Mouse (Mus musculus): Measurements from ENCODE around the gene Cnn1. TPM values are rescaled to one million over a fixed set of nuclear protein-coding genes. Genes with fewer than 3 reads are reported as not detected.

The Cnn1 gene
- polyA plus RNA-seq (2012; rRNA removed), result 0.12 and 0.29 TPM in 2 replicates

DNA sequence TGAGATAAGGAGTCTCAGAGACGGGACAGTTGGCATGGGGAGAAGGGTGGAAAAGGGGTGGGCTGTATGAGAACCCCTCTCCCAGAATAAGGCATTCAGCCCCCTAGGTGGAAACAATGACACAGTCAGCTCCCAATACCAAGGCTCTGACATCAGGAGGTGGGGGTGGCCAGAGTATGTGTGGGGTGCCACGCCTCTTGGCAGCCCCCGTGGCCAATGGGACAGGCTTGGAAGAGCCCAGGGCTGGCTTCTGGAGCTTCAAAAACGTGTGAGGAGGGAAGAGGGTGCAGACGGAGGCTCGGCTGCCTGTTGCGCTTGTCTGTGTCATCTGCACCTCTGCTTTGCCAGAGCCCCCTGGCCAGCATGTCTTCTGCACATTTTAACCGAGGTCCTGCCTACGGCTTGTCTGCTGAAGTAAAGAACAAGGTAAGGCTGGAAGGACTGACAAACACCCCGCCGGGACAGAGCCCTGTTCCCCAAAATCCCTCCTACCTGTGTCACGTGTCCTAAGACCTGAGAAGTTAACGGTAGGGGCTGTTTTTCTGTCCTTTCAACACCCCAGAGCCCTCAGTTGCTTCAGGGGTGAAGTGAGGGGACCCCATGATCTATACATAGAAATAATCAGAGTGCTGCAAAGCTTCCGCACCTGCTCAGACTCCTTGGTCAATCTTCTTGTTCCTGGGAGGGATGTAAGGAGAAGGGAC is at the start of gene Cnn1:
Gene Cnn1 (plus strand): TSS at position 224 of the 704 bp plus-strand sequence.

GRCm38 (mm10) chr9:22051958-22052254 is 47.1 kb upstream of the Cnn1 start, which contains the start of gene Elavl3:
Elavl3 (minus strand) TSS chr9:22052023.

DNA sequence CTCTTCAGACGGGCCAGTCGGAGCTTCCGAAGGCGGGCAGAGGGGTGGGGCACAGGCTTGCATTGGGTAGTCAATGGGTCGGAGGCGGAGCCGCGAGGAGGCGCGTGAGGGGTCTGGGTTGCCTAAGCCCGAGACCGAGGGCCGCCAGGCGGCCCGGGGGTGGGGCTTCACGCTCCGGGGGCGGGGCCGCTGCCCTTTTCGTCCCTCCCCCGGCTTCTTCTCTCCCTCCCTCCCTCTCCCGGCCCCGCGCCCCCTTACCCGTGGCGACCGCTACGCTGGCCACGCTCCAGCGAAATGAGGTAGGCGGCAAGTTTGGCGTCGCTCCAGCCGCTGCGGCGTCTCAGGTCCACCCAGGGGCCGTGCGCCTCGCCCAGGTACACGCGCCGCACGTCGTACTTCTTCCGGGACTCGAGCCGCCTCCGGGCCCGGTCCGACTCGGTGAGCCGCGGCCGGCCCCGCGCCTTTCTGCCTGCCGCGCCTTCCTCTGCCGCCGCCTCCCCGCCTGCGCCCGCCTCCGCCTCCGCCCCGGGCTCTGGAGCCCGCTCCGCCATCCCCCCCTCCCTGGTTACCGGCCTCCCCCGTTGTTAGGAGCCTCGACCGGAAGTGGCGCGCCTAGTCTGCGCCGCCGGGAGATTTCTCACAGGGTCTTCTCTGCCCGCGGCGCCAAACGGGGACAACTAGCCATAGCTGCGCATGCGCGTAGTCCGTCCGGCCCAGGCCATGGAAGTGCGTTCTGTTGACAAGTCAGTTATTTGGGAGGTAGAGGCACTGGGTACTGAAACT is 28.0 kb upstream of the Cnn1 start, which contains the start of the genes Gm49318 and Zfp653:
Gene Gm49318 (minus strand): TSS at position 469 of the 783 bp plus-strand sequence.
Gene Zfp653 (minus strand): TSS at position 586 of the 783 bp plus-strand sequence.

GRCm38 (mm10) chr9:22085022-22085834 is 13.8 kb upstream of the Cnn1 start, which contains the start of gene Ecsit:
Ecsit (minus strand) TSS chr9:22085438.

GRCm38 (mm10) chr9:22116740-22117426 is 17.9 kb downstream of the Cnn1 start, which contains the start of gene Elof1:
Elof1 (minus strand) TSS chr9:22117172.

DNA sequence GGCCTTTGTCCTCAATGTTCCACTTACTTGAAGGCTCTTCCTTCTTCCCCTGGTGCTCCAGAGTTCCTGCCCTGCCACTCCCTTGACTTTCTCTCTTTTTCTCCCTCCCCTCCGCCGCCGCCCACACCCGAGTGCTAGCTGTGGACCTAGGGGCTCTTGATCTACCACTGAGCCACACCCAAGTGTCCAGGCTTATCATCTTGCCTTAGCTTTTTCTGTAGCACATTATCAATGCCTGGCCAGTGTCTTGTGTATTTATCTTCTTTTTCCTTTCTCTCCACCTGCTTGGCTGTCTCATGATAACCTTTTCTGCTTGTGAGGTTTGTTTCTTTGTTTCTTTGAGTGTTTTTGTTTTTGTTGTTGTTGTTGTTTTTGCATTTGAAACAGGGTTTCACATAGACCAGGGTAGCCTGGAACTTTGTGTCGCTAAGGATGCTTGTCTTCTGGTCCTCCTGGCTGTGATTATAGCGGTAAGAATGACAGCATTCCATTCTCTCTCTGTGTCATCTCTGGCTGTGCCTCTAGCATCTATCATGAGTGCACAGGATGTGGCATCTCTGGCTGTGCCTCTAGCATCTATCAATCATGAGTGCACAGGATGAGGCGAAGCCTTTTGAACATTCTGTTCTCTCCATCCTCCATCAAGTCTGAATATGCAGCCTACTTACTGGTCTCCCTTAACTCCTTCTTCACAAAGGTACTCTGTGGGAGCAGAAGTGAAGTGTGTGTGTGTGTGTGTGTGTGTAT is 36.8 kb downstream of the Cnn1 start, which contains the start of gene Acp5:
Gene Acp5 (minus strand): TSS at position 68 of the 747 bp plus-strand sequence.

GRCm38 (mm10) chr9:22156497-22157245 is 57.7 kb downstream of the Cnn1 start, which contains the start of gene Pigyl:
Pigyl (plus strand) TSS chr9:22156846.

Other genes with a start within 250 kb of the Cnn1 start
- 9.2 and 9.4 TPM in 2 replicates for gene Dock6, start 246.6 kb upstream of the Cnn1 start, polyA plus RNA-seq (2012; rRNA removed)
- gene Rab3d, start 181.0 kb upstream of the Cnn1 start, polyA plus RNA-seq (2012; rRNA removed), result 5.2 and 5.5 TPM in 2 replicates
- gene Ccdc159, start 171.7 kb upstream of the Cnn1 start, polyA plus RNA-seq (2012; rRNA removed), result 1.1 and 1.3 TPM in 2 replicates
- 31.9 and 38.6 TPM in 2 replicates for gene Tmem205, start 171.7 kb upstream of the Cnn1 start, polyA plus RNA-seq (2012; rRNA removed)
- 2.4 and 2.6 TPM in 2 replicates for gene Plppr2, start 162.2 kb upstream of the Cnn1 start, polyA plus RNA-seq (2012; rRNA removed)
- gene Swsap1, start 143.5 kb upstream of the Cnn1 start, polyA plus RNA-seq (2012; rRNA removed), result 1.2 and 1.4 TPM in 2 replicates
- 117 and 141 TPM in 2 replicates for gene Epor, start 135.7 kb upstream of the Cnn1 start, polyA plus RNA-seq (2012; rRNA removed)
- gene Rgl3, start 109.8 kb upstream of the Cnn1 start, polyA plus RNA-seq (2012; rRNA removed), result 0.10 TPM in 2 replicates
- 0.05 and 0.06 TPM in 2 replicates for gene Ccdc151, start 96.6 kb upstream of the Cnn1 start, polyA plus RNA-seq (2012; rRNA removed)
- gene Prkcsh, start 96.4 kb upstream of the Cnn1 start, polyA plus RNA-seq (2012; rRNA removed), result 41.7 and 46.6 TPM in 2 replicates
- gene Elavl3, start 47.2 kb upstream of the Cnn1 start, polyA plus RNA-seq (2012; rRNA removed), result 0.01 and 0.03 TPM in 2 replicates
- gene Gm49318, start 28.0 kb upstream of the Cnn1 start, polyA plus RNA-seq (2012; rRNA removed), result not detected in 2 replicates
- 7.3 and 7.9 TPM in 2 replicates for gene Zfp653, start 27.8 kb upstream of the Cnn1 start, polyA plus RNA-seq (2012; rRNA removed)
- 13.1 and 15.4 TPM in 2 replicates for gene Ecsit, start 13.8 kb upstream of the Cnn1 start, polyA plus RNA-seq (2012; rRNA removed)
- gene Elof1, start 18.0 kb downstream of the Cnn1 start, polyA plus RNA-seq (2012; rRNA removed), result 52.9 and 66.3 TPM in 2 replicates
- 160 and 181 TPM in 2 replicates for gene Acp5, start 36.5 kb downstream of the Cnn1 start, polyA plus RNA-seq (2012; rRNA removed)
- 29.2 and 32.3 TPM in 2 replicates for gene Pigyl, start 57.6 kb downstream of the Cnn1 start, polyA plus RNA-seq (2012; rRNA removed)
- gene Zfp872, start 88.9 kb downstream of the Cnn1 start, polyA plus RNA-seq (2012; rRNA removed), result 0.02 and 0.05 TPM in 2 replicates
- 5.2 and 5.7 TPM in 2 replicates for gene Zfp809, start 126.5 kb downstream of the Cnn1 start, polyA plus RNA-seq (2012; rRNA removed)
- 0.76 and 0.81 TPM in 2 replicates for gene Zfp599, start 160.7 kb downstream of the Cnn1 start, polyA plus RNA-seq (2012; rRNA removed)
- gene Zfp810, start 208.4 kb downstream of the Cnn1 start, polyA plus RNA-seq (2012; rRNA removed), result 1.9 and 2.4 TPM in 2 replicates

Data from liver, embryonic 14 days (tissue).